ENCODE assay signal across 22 mouse cellular contexts in genomic region chr13:109490853-109491252, GRCm38 (mm10).
A peak's percentile ranks its signal among the peaks of the same experiment; 100 is the strongest.
DNase-seq lines count a peak whose midpoint lies in the region; ATAC-seq and TF ChIP-seq lines count a peak whose summit lies in the region.
"Had no signal": no experiment of that assay in that cellular context is flagged by ENCODE, and none has a peak within 500 bp of the region (broad histone marks: within the 10 kb centered on the region; RNA-seq: fewer than 3 reads in every experiment).

No protein-coding gene starts in this region.

- H3K9me3 ChIP-seq in midbrain, embryonic 11.5 days (ENCODE audit: control insufficient read depth, low read length): no peaks in the 10 kb centered on the region
- H3K9me3 ChIP-seq in midbrain, postnatal 0 days (ENCODE audit: low read length): no peaks in the 10 kb centered on the region
- H3K9me3 ChIP-seq in hindbrain, embryonic 11.5 days (ENCODE audit: control insufficient read depth, low read length): no peaks in the 10 kb centered on the region
- H3K9me3 ChIP-seq in hindbrain, postnatal 0 days (ENCODE audit: low read length): no peaks in the 10 kb centered on the region
- H3K9me3 ChIP-seq in neural tube, embryonic 15.5 days (replicated peaks): no peaks in the 10 kb centered on the region
- H3K9me3 ChIP-seq: forebrain, embryonic 15.5 days; stomach, embryonic 15.5 days had no signal

- no peak overlapping the region for H3K4me2 ChIP-seq in midbrain, embryonic 11.5 days
- H3K4me2 ChIP-seq in midbrain, postnatal 0 days (ENCODE audit: low read depth, low read length, poor library complexity, severe bottlenecking): no peak overlapping the region
- no peak overlapping the region for H3K4me2 ChIP-seq in hindbrain, embryonic 11.5 days (replicated peaks; ENCODE audit: low read depth, low read length)
- no peak overlapping the region for H3K4me2 ChIP-seq in hindbrain, postnatal 0 days (ENCODE audit: low read depth, low read length)
- H3K4me2 ChIP-seq in neural tube, embryonic 15.5 days: no peak overlapping the region
- H3K4me2 ChIP-seq: forebrain, embryonic 15.5 days; heart, embryonic 11.5 days; stomach, embryonic 15.5 days had no signal

- no peaks in the 10 kb centered on the region for H3K27me3 ChIP-seq in midbrain, embryonic 11.5 days (ENCODE audit: control insufficient read depth, insufficient read depth, low read length)
- H3K27me3 ChIP-seq in midbrain, postnatal 0 days (ENCODE audit: insufficient read depth, low read length): no peaks in the 10 kb centered on the region
- no peaks in the 10 kb centered on the region for H3K27me3 ChIP-seq in hindbrain, embryonic 11.5 days (ENCODE audit: control insufficient read depth, insufficient read depth, low read length)
- H3K27me3 ChIP-seq in hindbrain, postnatal 0 days (ENCODE audit: insufficient read depth, low read length): no peaks in the 10 kb centered on the region
- no peaks in the 10 kb centered on the region for H3K27me3 ChIP-seq in neural tube, embryonic 15.5 days (replicated peaks)
- H3K27me3 ChIP-seq: forebrain, embryonic 15.5 days; Patski; stomach, embryonic 15.5 days had no signal

- ATAC-seq in midbrain, embryonic 11.5 days (ENCODE audit: low FRiP score): peak; percentile 73; the same call in 1 of the 2 replicates
- ATAC-seq in midbrain, postnatal 0 days (ENCODE audit: low FRiP score): no peak
- ATAC-seq in hindbrain, embryonic 11.5 days (ENCODE audit: low FRiP score): peak; percentile 78
- ATAC-seq in hindbrain, postnatal 0 days: no peak
- ATAC-seq in neural tube, embryonic 15.5 days (ENCODE audit: low FRiP score): no peak; the same call in 1 of the 2 replicates
- ATAC-seq: forebrain, embryonic 15.5 days; intestine, embryonic 16.5 days; Patski had no signal

- peak overlapping the region; percentile 57; the same call in 1 of the 2 replicates for H3K27ac ChIP-seq in midbrain, embryonic 11.5 days (ENCODE audit: low read depth, low read length)
- no peak overlapping the region for H3K27ac ChIP-seq in midbrain, postnatal 0 days (ENCODE audit: low read depth, low read length)
- H3K27ac ChIP-seq in hindbrain, embryonic 11.5 days (ENCODE audit: low read depth, low read length): 0 out of 2 replicates have a peak overlapping the region, but pooled peaks have one; percentile 10
- no peak overlapping the region for H3K27ac ChIP-seq in hindbrain, postnatal 0 days
- H3K27ac ChIP-seq in neural tube, embryonic 15.5 days (replicated peaks): peak overlapping the region; percentile 19; the same call in 1 of the 2 replicates
- H3K27ac ChIP-seq: forebrain, embryonic 15.5 days; left cerebral cortex, adult 2 months; macrophage; stomach, embryonic 15.5 days had no signal

- no peak for TF ChIP-seq CTCF in midbrain, postnatal 0 days (IDR thresholded peaks at IDR 0.05)
- no peak for TF ChIP-seq CTCF in hindbrain, postnatal 0 days (IDR thresholded peaks at IDR 0.05; ENCODE audit: low read depth)

- no peaks in the 10 kb centered on the region for H3K36me3 ChIP-seq in midbrain, embryonic 11.5 days (ENCODE audit: control insufficient read depth, insufficient read depth, low read length)
- no peaks in the 10 kb centered on the region for H3K36me3 ChIP-seq in midbrain, postnatal 0 days (ENCODE audit: insufficient read depth, low read length)
- no peaks in the 10 kb centered on the region for H3K36me3 ChIP-seq in hindbrain, embryonic 11.5 days (ENCODE audit: control insufficient read depth, insufficient read depth, low read length)
- H3K36me3 ChIP-seq in hindbrain, postnatal 0 days (ENCODE audit: insufficient read depth, low read length): no peaks in the 10 kb centered on the region
- no peaks in the 10 kb centered on the region for H3K36me3 ChIP-seq in neural tube, embryonic 15.5 days
- H3K36me3 ChIP-seq: forebrain, embryonic 15.5 days; stomach, embryonic 15.5 days had no signal

- H3K4me1 ChIP-seq in midbrain, embryonic 11.5 days (ENCODE audit: control insufficient read depth, insufficient read depth, low read length): no peaks in the 10 kb centered on the region
- H3K4me1 ChIP-seq in midbrain, postnatal 0 days (ENCODE audit: insufficient read depth, low read length): peaks cover 3% of the 10 kb centered on the region; the same call in 1 of the 2 replicates
- no peaks in the 10 kb centered on the region for H3K4me1 ChIP-seq in hindbrain, embryonic 11.5 days (replicated peaks; ENCODE audit: control insufficient read depth, insufficient read depth, low read length)
- peaks cover 3% of the 10 kb centered on the region; the same call in 1 of the 2 replicates for H3K4me1 ChIP-seq in hindbrain, postnatal 0 days (ENCODE audit: insufficient read depth, low read length)
- peaks cover 28% of the 10 kb centered on the region for H3K4me1 ChIP-seq in neural tube, embryonic 15.5 days
- H3K4me1 ChIP-seq: stomach, embryonic 15.5 days had no signal

- intact Hi-C loops in left cerebral cortex, postnatal 14 days (cut with DNase I): loop anchor here (5.0 kb wide), 1 partner anchor 49 kb away; no protein-coding TSS in a partner anchor

- WGBS in midbrain, embryonic 11.5 days: 35% methylated on average over 2 of the region's 2 CpGs
- WGBS in midbrain, postnatal 0 days: 18% methylated on average over 2 of the region's 2 CpGs
- 43% methylated on average over 2 of the region's 2 CpGs for WGBS in hindbrain, embryonic 11.5 days
- 29% methylated on average over 2 of the region's 2 CpGs for WGBS in hindbrain, postnatal 0 days
- 32% methylated on average over 2 of the region's 2 CpGs for WGBS in neural tube, embryonic 15.5 days

- H3K9ac ChIP-seq in midbrain, embryonic 11.5 days (ENCODE audit: low read length): no peak overlapping the region
- no peak overlapping the region for H3K9ac ChIP-seq in midbrain, postnatal 0 days (replicated peaks; ENCODE audit: low read length, poor library complexity, severe bottlenecking)
- no peak overlapping the region for H3K9ac ChIP-seq in hindbrain, embryonic 11.5 days (ENCODE audit: low read depth, low read length)
- H3K9ac ChIP-seq in hindbrain, postnatal 0 days (replicated peaks; ENCODE audit: low read length): no peak overlapping the region
- H3K9ac ChIP-seq in neural tube, embryonic 15.5 days (replicated peaks): no peak overlapping the region
- H3K9ac ChIP-seq: forebrain, embryonic 15.5 days; stomach, embryonic 15.5 days had no signal

- peak; percentile 90 for DNase-seq in midbrain, embryonic 11.5 days (ENCODE audit: low spot score, missing footprints)
- no peak for DNase-seq in midbrain, postnatal 0 days (ENCODE audit: low spot score)
- peak; percentile 23 for DNase-seq in hindbrain, embryonic 11.5 days (ENCODE audit: low spot score)
- DNase-seq in hindbrain, postnatal 0 days (ENCODE audit: low spot score): peak; percentile 5
- DNase-seq in left cerebral cortex, postnatal 14 days (ENCODE audit: low spot score in 2 of 2): no peak
- no peak for DNase-seq in layer of hippocampus, postnatal 25 days (ENCODE audit: extremely low spot score in 1 of 2, low spot score in 1 of 2)
- DNase-seq: adrenal gland, postnatal 36 days; cerebellum, adult 11 months; cerebellum, postnatal 14 days; heart, adult 11 months; kidney, postnatal 4 days; right cerebral cortex, adult 18-20 months; right cerebral cortex, postnatal 4 days; thymus, postnatal 25 days had no signal

- no peak overlapping the region for H3K4me3 ChIP-seq in midbrain, embryonic 11.5 days (ENCODE audit: low read depth, low read length)
- no peak overlapping the region for H3K4me3 ChIP-seq in midbrain, postnatal 0 days (ENCODE audit: low read depth, low read length)
- H3K4me3 ChIP-seq in hindbrain, embryonic 11.5 days (ENCODE audit: low read depth, low read length): no peak overlapping the region
- H3K4me3 ChIP-seq in hindbrain, postnatal 0 days (ENCODE audit: low read length): no peak overlapping the region
- H3K4me3 ChIP-seq in neural tube, embryonic 15.5 days (replicated peaks): no peak overlapping the region
- H3K4me3 ChIP-seq: forebrain, embryonic 15.5 days; left cerebral cortex, adult 2 months; stomach, embryonic 15.5 days had no signal

Comparison
In these comparisons a context has a peak if more than half of its experiments do, and no peak if none do; other contexts are left out.
1. ATAC-seq: peak in midbrain, embryonic 11.5 days (single experiment) and hindbrain, embryonic 11.5 days (single experiment); none in midbrain, postnatal 0 days (single experiment), hindbrain, postnatal 0 days (single experiment) and neural tube, embryonic 15.5 days (single experiment).
2. DNase-seq: peak in midbrain, embryonic 11.5 days (single experiment), hindbrain, embryonic 11.5 days (single experiment) and hindbrain, postnatal 0 days (single experiment); none in midbrain, postnatal 0 days (single experiment), left cerebral cortex, postnatal 14 days (0 of 2) and layer of hippocampus, postnatal 25 days (0 of 2).
3. H3K27ac ChIP-seq: peak in midbrain, embryonic 11.5 days (single experiment), hindbrain, embryonic 11.5 days (single experiment) and neural tube, embryonic 15.5 days (single experiment); none in midbrain, postnatal 0 days (single experiment) and hindbrain, postnatal 0 days (single experiment).